Mouse (Mus musculus) olfactory bulb, adult 2 months (tissue): ENCODE measurements around the gene Lrrfip2.

Experiments
- CTCF ChIP-seq: fragments of 200-500 bp; IDR thresholded peaks from 2 replicates; pipeline ENCODE4 v1.5.1; 2012; ENCODE audit warnings: low read depth, mild to moderate bottlenecking, low read length, moderate library complexity; ENCODE audit not compliant: insufficient read depth
- POLR2A ChIP-seq: fragments of 200-500 bp; IDR thresholded peaks from 2 replicates; pipeline ENCODE4 v1.6.1; 2012; ENCODE audit warnings: mild to moderate bottlenecking, low read depth, low read length, moderate library complexity; ENCODE audit not compliant: insufficient read depth

- TF ChIP-seq CTCF (no peak), POLR2A (no peak)
Measured at GRCm38 (mm10) chr9:111275156-111275555, 157.8 kb downstream of the Lrrfip2 start.
